Mouse (Mus musculus) liver, embryonic 14.5 days (tissue): ENCODE results near the gene Clip2.

ENCODE experiments used
- CTCF ChIP-seq: IDR thresholded peaks from 2 replicates; pipeline ENCODE4 v1.5.1; 2016; ENCODE audit warnings: antibody characterized with exemption, low read depth, control low read depth
- EP300 ChIP-seq: IDR thresholded peaks from 2 replicates; pipeline ENCODE4 v1.6.1; 2016; ENCODE audit warnings: antibody characterized with exemption, low read depth

DNA sequence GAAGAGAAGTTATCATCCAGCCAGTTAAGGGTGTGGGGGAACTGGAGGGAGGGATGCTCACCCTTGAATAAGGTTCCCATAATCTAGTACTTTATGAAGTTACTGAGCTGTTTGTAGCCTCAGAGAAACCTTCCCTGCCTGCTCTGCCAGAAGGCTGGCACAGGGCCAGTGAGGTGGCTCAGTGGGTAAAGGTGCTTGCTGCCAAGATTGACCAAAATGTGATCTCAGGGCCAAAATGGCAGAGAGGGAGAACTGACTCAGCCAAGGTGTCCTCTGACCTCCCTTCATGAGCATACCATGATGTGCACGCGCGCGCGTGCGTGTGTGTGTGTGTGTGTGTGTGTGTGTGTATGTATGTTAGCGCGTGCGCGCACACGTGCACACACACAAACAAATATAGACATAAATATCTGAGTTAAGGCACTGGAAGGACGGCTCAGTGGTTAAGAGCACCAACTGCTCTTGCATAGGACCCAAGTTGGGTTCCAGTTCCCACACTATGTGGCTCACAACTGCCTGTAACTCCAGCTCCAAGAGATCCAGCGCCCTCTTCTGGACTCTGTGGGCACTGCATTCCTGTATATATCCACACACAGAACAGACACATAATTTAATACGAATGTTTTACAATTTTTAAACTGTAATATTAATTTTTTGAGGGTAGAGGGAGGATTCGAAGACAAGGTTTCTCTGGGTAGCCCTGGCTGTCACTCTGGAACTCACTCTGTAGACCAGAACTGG, 26.1 kb downstream of the Clip2 start:
- TF ChIP-seq EP300: no peak
- peak; percentile 55 for TF ChIP-seq CTCF
